Mouse (Mus musculus) layer of hippocampus, postnatal 10 days (tissue): ENCODE results near the gene Dhdh. TPM values are rescaled to one million over a fixed set of nuclear protein-coding genes. Genes with fewer than 3 reads are reported as not detected.
"Not testable (repeated sequence)": the region's sequence is repeated elsewhere in the genome, so short reads cannot be mapped to it uniquely, and the experiment has no call there.

Experiments used
- DNase-seq, 2 experiments: peaks; one replicate each; pipeline ENCODE4 v3.0.0; 2021; ENCODE audit warnings: low spot score in 2 of 2
- total RNA-seq, 2 experiments: library from RNA; stranded (reverse); gene quantifications; 2 replicates each; pipeline ENCODE4 v1.2.3; 2021

The Dhdh gene
- total RNA-seq, 2 experiments from 2014 or later = 2.0 to 2.6 TPM

DNA sequence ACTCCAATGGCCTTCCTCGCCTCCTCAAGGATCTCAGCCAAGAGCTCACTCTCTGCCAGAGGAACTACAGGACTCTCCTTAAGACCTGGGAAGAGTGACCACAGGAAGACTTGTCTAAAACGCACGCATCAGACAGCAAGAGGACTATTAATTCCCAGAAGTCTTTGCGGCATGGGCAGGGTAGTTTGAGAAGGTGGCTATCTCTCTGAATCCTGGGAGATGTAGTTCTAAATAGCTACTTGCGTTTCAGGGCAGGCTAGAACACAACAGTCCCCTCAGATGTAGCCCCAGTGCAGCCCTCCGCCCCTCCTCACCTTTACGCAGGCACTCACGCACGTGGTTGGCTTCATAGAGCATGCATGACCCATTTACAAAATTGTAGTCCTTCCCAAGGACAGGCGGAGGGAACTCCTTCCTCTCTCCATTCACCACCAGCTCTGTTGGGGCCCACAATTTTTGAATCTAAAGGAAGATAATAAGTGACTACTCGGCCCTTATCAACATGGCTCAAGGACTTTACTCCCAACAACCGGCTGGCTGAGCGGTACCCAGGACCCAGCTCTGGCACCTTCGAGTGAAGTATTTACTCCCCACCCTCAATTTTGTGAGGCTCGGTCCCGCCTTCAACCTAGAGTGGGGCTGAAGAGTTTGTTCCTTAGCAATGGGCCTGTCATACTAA, 13.2 kb downstream of the Dhdh start:
- DNase-seq = no peak

- peak; percentile 78 to 80 for DNase-seq
These were observed 17.7 kb downstream of the Dhdh start for GRCm38 (mm10) chr7:45470869-45471268.

- no peak for DNase-seq
These were observed 21.4 kb downstream of the Dhdh start for GRCm38 (mm10) chr7:45467090-45467670.

GRCm38 (mm10) chr7:45466283-45467089, 22.1 kb downstream of the Dhdh start, which contains the start of gene Bax:
TSS of gene Bax (minus strand) at chr7:45466898.
- peak; percentile 93 to 97 for DNase-seq

DNA sequence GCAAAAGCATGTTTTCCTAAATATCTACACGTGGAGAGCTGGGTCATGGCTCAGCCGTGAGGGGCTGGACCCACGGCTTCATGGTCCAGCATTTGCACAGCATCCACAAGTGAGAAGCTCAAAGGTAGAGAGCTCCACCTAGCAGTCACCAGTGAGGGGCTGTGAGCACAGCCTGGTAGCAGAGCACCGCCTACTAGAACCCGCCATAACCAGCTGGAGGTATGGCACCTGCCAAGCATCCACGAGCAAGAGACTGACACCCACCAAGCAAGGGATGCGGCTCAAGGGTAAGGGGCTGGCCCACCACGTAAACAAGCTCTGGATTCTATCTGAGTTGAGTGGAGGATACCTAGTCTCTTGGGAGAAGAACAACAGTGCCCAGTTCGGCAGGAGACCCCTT, 23.1 kb downstream of the Dhdh start:
- no peak for DNase-seq

DNA sequence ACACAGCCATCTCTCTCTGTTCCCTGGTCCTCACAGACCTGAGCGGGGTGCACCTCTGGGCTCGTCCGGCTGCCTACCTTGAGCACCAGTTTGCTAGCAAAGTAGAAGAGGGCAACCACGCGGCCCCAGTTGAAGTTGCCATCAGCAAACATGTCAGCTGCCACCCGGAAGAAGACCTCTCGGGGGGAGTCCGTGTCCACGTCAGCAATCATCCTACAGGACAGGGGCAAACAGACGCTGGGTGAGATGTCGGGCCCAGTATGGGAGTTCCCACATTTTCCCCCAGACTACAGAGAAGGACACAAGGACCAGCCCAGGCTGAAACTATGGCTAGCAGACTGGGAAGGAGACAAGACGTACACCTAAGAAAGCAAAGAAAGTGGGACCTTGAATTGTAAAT, 23.5 kb downstream of the Dhdh start:
- DNase-seq = no peak

- DNase-seq = no peak
These were observed 24.4 kb downstream of the Dhdh start for GRCm38 (mm10) chr7:45463987-45464778.

GRCm38 (mm10) chr7:45462868-45463267, 25.7 kb downstream of the Dhdh start:
- not testable (repeated sequence) for DNase-seq

GRCm38 (mm10) chr7:45462325-45462724, 26.3 kb downstream of the Dhdh start:
- no peak for DNase-seq

- DNase-seq = no peak
These were observed 26.8 kb downstream of the Dhdh start for GRCm38 (mm10) chr7:45461781-45462180.

DNA sequence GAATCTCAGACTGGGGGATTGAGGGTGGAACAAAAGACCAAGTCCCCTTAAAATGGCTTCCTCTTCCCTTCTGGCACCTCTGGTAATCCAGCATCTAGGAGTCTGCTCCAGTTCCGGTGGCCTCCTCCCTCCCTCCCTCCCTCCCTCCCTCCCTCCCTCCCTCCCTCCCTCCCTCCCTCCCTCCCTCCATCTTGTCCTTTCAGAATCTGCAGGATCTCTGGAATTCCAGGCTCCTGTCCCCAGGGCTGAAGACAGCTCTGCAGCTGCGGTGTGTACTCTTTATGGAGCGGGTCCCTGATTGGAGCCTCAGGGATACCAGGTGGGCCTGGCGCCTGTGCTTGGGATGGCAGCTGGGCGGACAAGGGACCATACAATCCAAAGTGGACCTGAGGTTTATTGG, 27.3 kb downstream of the Dhdh start:
- DNase-seq = no peak

- DNase-seq = peak in 1 of 2 experiments; percentile 56
These were observed 27.7 kb downstream of the Dhdh start for GRCm38 (mm10) chr7:45460860-45461314.

GRCm38 (mm10) chr7:45460377-45460776, 28.2 kb downstream of the Dhdh start:
- DNase-seq = no peak

- DNase-seq = peak; percentile 93 to 95
These were observed 29.0 kb downstream of the Dhdh start, which contains the start of gene Ftl1 for GRCm38 (mm10) chr7:45459564-45460140. TSS of gene Ftl1 (minus strand) at chr7:45459884.

GRCm38 (mm10) chr7:45458748-45459563, 29.6 kb downstream of the Dhdh start:
- peak; percentile 81 to 87 for DNase-seq

GRCm38 (mm10) chr7:45457204-45458060, 31.2 kb downstream of the Dhdh start:
- no peak for DNase-seq

DNA sequence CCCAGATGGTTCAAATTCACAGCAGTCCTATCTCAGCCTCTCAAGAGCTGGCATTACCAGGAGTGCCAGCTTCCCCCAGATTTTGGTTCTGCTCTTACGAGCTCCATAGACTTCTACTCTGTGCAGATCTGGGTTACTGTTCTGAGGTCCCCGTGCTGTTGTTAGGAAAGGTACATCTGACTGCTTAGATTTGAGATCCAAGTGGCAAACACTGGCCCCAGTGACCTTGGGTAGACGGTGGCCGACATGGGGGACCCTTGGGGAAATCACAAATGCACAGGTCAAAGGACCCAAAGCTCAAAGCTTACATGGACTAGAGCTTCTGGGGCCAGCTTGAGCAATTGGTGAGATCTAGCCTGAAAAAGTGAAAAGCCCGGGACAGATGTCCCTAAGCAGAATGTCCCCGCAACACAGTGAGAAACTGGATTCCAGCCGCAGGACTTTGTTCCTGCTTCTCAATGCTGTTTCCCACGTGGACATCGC, 31.8 kb downstream of the Dhdh start:
- DNase-seq = no peak

DNA sequence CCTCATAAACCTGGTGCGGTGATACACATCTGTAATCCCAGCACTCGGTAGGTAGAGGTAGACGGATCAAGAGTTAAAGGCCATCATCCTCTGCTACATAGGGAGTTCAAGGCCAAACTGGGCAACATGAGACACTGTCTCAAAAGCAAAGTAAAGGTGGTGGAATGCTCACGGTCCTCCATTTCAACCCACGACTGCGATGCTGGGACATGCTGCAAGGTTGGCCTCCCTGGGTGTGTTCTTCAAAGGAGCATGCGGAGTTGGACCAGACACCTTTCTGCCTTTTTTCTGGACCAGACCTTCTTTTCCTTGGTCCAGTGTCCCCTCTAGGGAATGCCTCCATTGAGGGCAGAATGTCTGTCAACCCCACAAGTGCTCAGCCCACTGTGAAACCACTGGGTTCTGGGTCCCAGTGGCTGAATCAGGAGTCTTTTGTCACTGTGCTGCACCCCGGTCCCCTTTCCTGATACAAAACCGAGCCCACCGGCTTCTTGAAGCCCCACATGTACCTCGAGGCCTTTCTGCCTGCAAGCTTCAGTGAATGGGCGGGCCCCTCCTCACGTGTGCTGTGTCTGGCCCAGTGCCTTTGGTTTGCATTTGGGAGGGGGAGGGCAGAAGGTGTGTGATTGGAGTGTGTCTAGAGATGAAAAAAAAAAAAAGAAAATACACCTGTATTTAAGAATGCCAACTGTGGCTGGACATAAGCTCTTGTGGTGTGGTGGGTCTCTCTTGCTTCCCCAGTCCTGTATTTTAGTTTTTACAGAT, 32.5 kb downstream of the Dhdh start:
- no peak for DNase-seq
